Mouse (Mus musculus) kidney, adult 10 weeks (tissue): Measurements from ENCODE around the gene Bmp2. TPM values are rescaled to one million over a fixed set of nuclear protein-coding genes. Genes with fewer than 3 reads are reported as not detected.

Experiments
- polyA plus RNA-seq: library from polyadenylated mRNA; stranded (reverse); fragments of 350-450 nt; fragmentation: Illumina TruSeq; extraction: RNeasy Lipid Tissue Mini Kit (QIAGEN cat#74804); gene quantifications from one replicate; pipeline ENCODE4 v1.2.3, GENCODE M21; 2014; ENCODE audit warnings: low read depth, low replicate concordance

The Bmp2 gene
- 2.7 TPM for polyA plus RNA-seq

GRCm38 (mm10) chr2:133552031-133552841 is at the start of gene Bmp2:
Bmp2 (plus strand) TSS chr2:133552159.

